Mouse (Mus musculus) liver, embryonic 15.5 days (tissue): Measurements from ENCODE around the gene Fam49a. TPM values are rescaled to one million over a fixed set of nuclear protein-coding genes. Genes with fewer than 3 reads are reported as not detected.
"Not testable (repeated sequence)": the region's sequence is repeated elsewhere in the genome, so short reads cannot be mapped to it uniquely, and the experiment has no call there.

Source experiments
- ATAC-seq: fragments of 200-750 bp; cut with Nextera tagmentation; 2 replicates; pipeline ENCODE4 v1.8.0; 2017; ENCODE audit warnings: moderate number of reproducible peaks, mild to moderate bottlenecking, moderate library complexity; ENCODE audit not compliant: insufficient read depth
- H3K27ac ChIP-seq: fragments of 300-500 bp; sonication (generic); replicated peaks from 2 replicates; pipeline ENCODE4 v1.5.1; 2015; ENCODE audit warnings: mild to moderate bottlenecking, inconsistent platforms
- H3K27me3 ChIP-seq: fragments of 300-500 bp; sonication (generic); 2 replicates; pipeline ENCODE4 v1.6.1; 2015; ENCODE audit warnings: mild to moderate bottlenecking, inconsistent platforms
- H3K36me3 ChIP-seq: fragments of 300-500 bp; sonication (generic); replicated peaks from 2 replicates; pipeline ENCODE4 v1.6.1; 2015; ENCODE audit warnings: moderate library complexity, mild to moderate bottlenecking, inconsistent platforms
- H3K4me1 ChIP-seq: fragments of 300-500 bp; sonication (generic); replicated peaks from 2 replicates; pipeline ENCODE4 v1.6.1; 2015; ENCODE audit warnings: inconsistent platforms
- H3K4me2 ChIP-seq: fragments of 300-500 bp; sonication (generic); 2 replicates; pipeline ENCODE4 v1.6.1; 2015; ENCODE audit warnings: moderate library complexity, mild to moderate bottlenecking, inconsistent platforms
- H3K4me3 ChIP-seq: fragments of 300-500 bp; sonication (generic); replicated peaks from 2 replicates; pipeline ENCODE4 v1.5.1; 2015; ENCODE audit warnings: mild to moderate bottlenecking, inconsistent platforms
- H3K9ac ChIP-seq: fragments of 300-500 bp; sonication (generic); 2 replicates; pipeline ENCODE4 v1.6.1; 2015; ENCODE audit warnings: moderate library complexity, mild to moderate bottlenecking, inconsistent platforms
- H3K9me3 ChIP-seq: fragments of 300-500 bp; sonication (generic); replicated peaks from 2 replicates; pipeline ENCODE4 v1.6.1; 2016; ENCODE audit warnings: inconsistent platforms
- WGBS: fragments of 180-500 bp; shearing (Covaris S2); methylation state at CpG from one replicate; pipeline ENCODE4 v1.1.7; 2015; ENCODE audit warnings: mixed read lengths; ENCODE audit not compliant: insufficient replicate concordance; 5-methylcytosine and 5-hydroxymethylcytosine counted together
- polyA plus RNA-seq: library from polyadenylated mRNA; unstranded; fragments of >200 nt; fragmentation: Nextera tagmentation; extraction: Ambion mirVana; gene quantifications from 2 replicates; pipeline ENCODE4 v1.2.1, GENCODE M21; 2015

Fam49a gene
- polyA plus RNA-seq, 1 experiment from 2014 or later: 2.9 TPM

- Histone ChIP-seq H3K4me2 (no peak overlapping the region), H3K9me3 (no peaks in the 10 kb centered on the region), H3K9ac (no peak overlapping the region), H3K4me3 (no peak overlapping the region), H3K36me3 (no peaks in the 10 kb centered on the region), H3K27me3 (no peaks in the 10 kb centered on the region), H3K27ac (no peak overlapping the region), H3K4me1 (no peaks in the 10 kb centered on the region; the same call in 1 of the 2 replicates)
- 53% methylated on average over 5 of the region's 5 CpGs for WGBS
- no peak for ATAC-seq
Measured at GRCm38 (mm10) chr12:12315011-12315410, 53.1 kb downstream of the Fam49a start.

- Histone ChIP-seq H3K4me2 (no peak overlapping the region), H3K9me3 (no peaks in the 10 kb centered on the region), H3K27ac (no peak overlapping the region), H3K27me3 (no peaks in the 10 kb centered on the region), H3K4me1 (no peaks in the 10 kb centered on the region; the same call in 1 of the 2 replicates), H3K9ac (no peak overlapping the region), H3K36me3 (no peaks in the 10 kb centered on the region), H3K4me3 (no peak overlapping the region)
- no peak for ATAC-seq
- 57% methylated on average over 6 of the region's 6 CpGs for WGBS
Measured at GRCm38 (mm10) chr12:12316956-12317355, 55.0 kb downstream of the Fam49a start.

GRCm38 (mm10) chr12:12317606-12318005 lies 55.7 kb downstream of the Fam49a start:
- H3K9me3 ChIP-seq: no peaks in the 10 kb centered on the region
- H3K27ac ChIP-seq: no peak overlapping the region
- H3K27me3 ChIP-seq: no peaks in the 10 kb centered on the region
- no peak overlapping the region for H3K4me3 ChIP-seq
- no peak overlapping the region for H3K9ac ChIP-seq
- ATAC-seq: no peak
- WGBS: 59% methylated on average over 7 of the region's 7 CpGs
- H3K36me3 ChIP-seq: no peaks in the 10 kb centered on the region
- H3K4me2 ChIP-seq: no peak overlapping the region
- no peaks in the 10 kb centered on the region; the same call in 1 of the 2 replicates for H3K4me1 ChIP-seq

GRCm38 (mm10) chr12:12318140-12318734 lies 56.3 kb downstream of the Fam49a start:
- Histone ChIP-seq H3K4me1 (no peaks in the 10 kb centered on the region; the same call in 1 of the 2 replicates), H3K4me2 (no peak overlapping the region), H3K27me3 (no peaks in the 10 kb centered on the region), H3K9me3 (no peaks in the 10 kb centered on the region), H3K4me3 (no peak overlapping the region), H3K27ac (no peak overlapping the region), H3K36me3 (no peaks in the 10 kb centered on the region), H3K9ac (no peak overlapping the region)
- no peak for ATAC-seq
- WGBS: 8% methylated on average over 6 of the region's 6 CpGs

- H3K36me3 ChIP-seq: no peaks in the 10 kb centered on the region
- no peak overlapping the region for H3K27ac ChIP-seq
- H3K9me3 ChIP-seq: no peaks in the 10 kb centered on the region
- peak; percentile 31; the same call in 1 of the 2 replicates for ATAC-seq
- H3K27me3 ChIP-seq: no peaks in the 10 kb centered on the region
- no peak overlapping the region for H3K4me3 ChIP-seq
- no peak overlapping the region for H3K9ac ChIP-seq
- no peak overlapping the region for H3K4me2 ChIP-seq
- 30% methylated on average over 2 of the region's 2 CpGs for WGBS
- no peaks in the 10 kb centered on the region; the same call in 1 of the 2 replicates for H3K4me1 ChIP-seq
Measured at GRCm38 (mm10) chr12:12320693-12321092, 58.8 kb downstream of the Fam49a start.

GRCm38 (mm10) chr12:12321111-12321510 lies 59.2 kb downstream of the Fam49a start:
- Histone ChIP-seq H3K4me2 (no peak overlapping the region), H3K4me1 (no peaks in the 10 kb centered on the region; the same call in 1 of the 2 replicates), H3K27ac (no peak overlapping the region), H3K36me3 (no peaks in the 10 kb centered on the region), H3K9me3 (no peaks in the 10 kb centered on the region), H3K27me3 (no peaks in the 10 kb centered on the region), H3K4me3 (no peak overlapping the region), H3K9ac (no peak overlapping the region)
- 66% methylated on average over 3 of the region's 3 CpGs for WGBS
- ATAC-seq: no peak

GRCm38 (mm10) chr12:12323084-12323483 lies 61.1 kb downstream of the Fam49a start:
- H3K27ac ChIP-seq: no peak overlapping the region
- no peaks in the 10 kb centered on the region; the same call in 1 of the 2 replicates for H3K4me1 ChIP-seq
- no peak overlapping the region for H3K9ac ChIP-seq
- no peaks in the 10 kb centered on the region for H3K9me3 ChIP-seq
- H3K4me3 ChIP-seq: no peak overlapping the region
- no peaks in the 10 kb centered on the region for H3K27me3 ChIP-seq
- H3K4me2 ChIP-seq: no peak overlapping the region
- no peaks in the 10 kb centered on the region for H3K36me3 ChIP-seq
- ATAC-seq: no peak
- WGBS: 62% methylated on average over 5 of the region's 5 CpGs

GRCm38 (mm10) chr12:12323616-12324223 lies 61.8 kb downstream of the Fam49a start:
- no peak overlapping the region for H3K9ac ChIP-seq
- no peak for ATAC-seq
- H3K9me3 ChIP-seq: no peaks in the 10 kb centered on the region
- peak overlapping the region; percentile 56 for H3K4me2 ChIP-seq
- H3K4me3 ChIP-seq: peak overlapping the region; percentile 18; the same call in 1 of the 2 replicates
- no peak overlapping the region for H3K27ac ChIP-seq
- no peaks in the 10 kb centered on the region; the same call in 1 of the 2 replicates for H3K4me1 ChIP-seq
- H3K36me3 ChIP-seq: no peaks in the 10 kb centered on the region
- H3K27me3 ChIP-seq: no peaks in the 10 kb centered on the region
- 12% methylated on average over 18 of the region's 18 CpGs for WGBS

GRCm38 (mm10) chr12:12324266-12324665 lies 62.3 kb downstream of the Fam49a start:
- H3K9ac ChIP-seq, H3K36me3 ChIP-seq, H3K27ac ChIP-seq, H3K9me3 ChIP-seq, ATAC-seq, H3K27me3 ChIP-seq, H3K4me3 ChIP-seq, H3K4me1 ChIP-seq: not testable (repeated sequence)
- peak overlapping the region; percentile 56; the same call in 1 of the 2 replicates for H3K4me2 ChIP-seq
- 69% methylated on average over 22 of the region's 22 CpGs for WGBS

- no peaks in the 10 kb centered on the region for H3K4me1 ChIP-seq
- no peaks in the 10 kb centered on the region for H3K9me3 ChIP-seq
- H3K27me3 ChIP-seq: no peaks in the 10 kb centered on the region
- H3K9ac ChIP-seq: no peak overlapping the region
- H3K36me3 ChIP-seq: no peaks in the 10 kb centered on the region
- H3K27ac ChIP-seq: no peak overlapping the region
- H3K4me2 ChIP-seq: no peak overlapping the region
- WGBS: 73% methylated on average over 11 of the region's 11 CpGs
- no peak for ATAC-seq
- no peak overlapping the region for H3K4me3 ChIP-seq
Measured at GRCm38 (mm10) chr12:12333526-12334310, 71.8 kb downstream of the Fam49a start.

GRCm38 (mm10) chr12:12334486-12334885 lies 72.5 kb downstream of the Fam49a start:
- WGBS: 61% methylated on average over 5 of the region's 5 CpGs

More at GRCm38 (mm10) chr12:12334486-12334885, 72.5 kb downstream of the Fam49a start:
- H3K27me3 ChIP-seq: no peaks in the 10 kb centered on the region
- H3K4me2 ChIP-seq: no peak overlapping the region
- no peak overlapping the region for H3K9ac ChIP-seq
- no peaks in the 10 kb centered on the region for H3K36me3 ChIP-seq
- ATAC-seq: no peak
- no peak overlapping the region for H3K4me3 ChIP-seq
- no peaks in the 10 kb centered on the region for H3K9me3 ChIP-seq
- no peaks in the 10 kb centered on the region for H3K4me1 ChIP-seq
- H3K27ac ChIP-seq: no peak overlapping the region
